Mouse (Mus musculus): ENCODE measurements around the gene 2810006K23Rik.
"Not testable (repeated sequence)": the region's sequence is repeated elsewhere in the genome, so short reads cannot be mapped to it uniquely, and the experiment has no call there.

2810006K23Rik gene

GRCm38 (mm10) chr5:124327510-124328364, at the start of gene 2810006K23Rik, which contains the start of gene Mphosph9:
2810006K23Rik (plus strand) TSS chr5:124328089.
Mphosph9 (minus strand) TSS chr5:124327972.
- peak; percentile 100 for DNase-seq

GRCm38 (mm10) chr5:124282854-124283253, 45.0 kb upstream of the 2810006K23Rik start:
- DNase-seq: no peak

GRCm38 (mm10) chr5:124284330-124284729, 43.6 kb upstream of the 2810006K23Rik start:
- DNase-seq: peak in 1 of 2 experiments; percentile 37

- no peak for DNase-seq
Observed at GRCm38 (mm10) chr5:124287616-124288247, 40.2 kb upstream of the 2810006K23Rik start.

GRCm38 (mm10) chr5:124290216-124290615, 37.7 kb upstream of the 2810006K23Rik start:
- DNase-seq: no peak

GRCm38 (mm10) chr5:124293967-124294366, 33.9 kb upstream of the 2810006K23Rik start:
- no peak for DNase-seq

GRCm38 (mm10) chr5:124296475-124296874, 31.4 kb upstream of the 2810006K23Rik start:
- no peak for DNase-seq

- DNase-seq: peak in 1 of 2 experiments; percentile 16
Observed at GRCm38 (mm10) chr5:124299307-124299706, 28.6 kb upstream of the 2810006K23Rik start.

- DNase-seq: no peak
Observed at GRCm38 (mm10) chr5:124300132-124300531, 27.8 kb upstream of the 2810006K23Rik start.

- not testable (repeated sequence) for DNase-seq
Observed at GRCm38 (mm10) chr5:124302853-124303252, 25.0 kb upstream of the 2810006K23Rik start.

GRCm38 (mm10) chr5:124309155-124309554, 18.7 kb upstream of the 2810006K23Rik start:
- DNase-seq: no peak

GRCm38 (mm10) chr5:124310091-124310490, 17.8 kb upstream of the 2810006K23Rik start:
- DNase-seq: no peak

- no peak for DNase-seq
Observed at GRCm38 (mm10) chr5:124315498-124315897, 12.4 kb upstream of the 2810006K23Rik start.

GRCm38 (mm10) chr5:124315941-124316340, 11.9 kb upstream of the 2810006K23Rik start:
- no peak for DNase-seq

- DNase-seq: no peak
Observed at GRCm38 (mm10) chr5:124317648-124318047, 10.2 kb upstream of the 2810006K23Rik start.

- no peak for DNase-seq
Observed at GRCm38 (mm10) chr5:124326829-124327228, 1.1 kb upstream of the 2810006K23Rik start.

GRCm38 (mm10) chr5:124330086-124330485, 2.2 kb downstream of the 2810006K23Rik start:
- no peak for DNase-seq

GRCm38 (mm10) chr5:124334392-124334791, 6.5 kb downstream of the 2810006K23Rik start:
- peak; percentile 71 to 87 for DNase-seq

- DNase-seq: peak in 1 of 2 experiments; percentile 42
Observed at GRCm38 (mm10) chr5:124337103-124337502, 9.2 kb downstream of the 2810006K23Rik start.

GRCm38 (mm10) chr5:124337909-124338308, 10.0 kb downstream of the 2810006K23Rik start:
- DNase-seq: peak; percentile 67 to 81

GRCm38 (mm10) chr5:124338791-124339190, 10.9 kb downstream of the 2810006K23Rik start:
- no peak for DNase-seq

GRCm38 (mm10) chr5:124341753-124342339, 14.0 kb downstream of the 2810006K23Rik start:
- peak; percentile 55 to 64 for DNase-seq

- DNase-seq: no peak
Observed at GRCm38 (mm10) chr5:124342897-124343296, 15.0 kb downstream of the 2810006K23Rik start.

Measured in lung, postnatal 4 days (tissue).